Mouse (Mus musculus): Measurements from ENCODE around the gene Uba5.

The Uba5 gene

DNA sequence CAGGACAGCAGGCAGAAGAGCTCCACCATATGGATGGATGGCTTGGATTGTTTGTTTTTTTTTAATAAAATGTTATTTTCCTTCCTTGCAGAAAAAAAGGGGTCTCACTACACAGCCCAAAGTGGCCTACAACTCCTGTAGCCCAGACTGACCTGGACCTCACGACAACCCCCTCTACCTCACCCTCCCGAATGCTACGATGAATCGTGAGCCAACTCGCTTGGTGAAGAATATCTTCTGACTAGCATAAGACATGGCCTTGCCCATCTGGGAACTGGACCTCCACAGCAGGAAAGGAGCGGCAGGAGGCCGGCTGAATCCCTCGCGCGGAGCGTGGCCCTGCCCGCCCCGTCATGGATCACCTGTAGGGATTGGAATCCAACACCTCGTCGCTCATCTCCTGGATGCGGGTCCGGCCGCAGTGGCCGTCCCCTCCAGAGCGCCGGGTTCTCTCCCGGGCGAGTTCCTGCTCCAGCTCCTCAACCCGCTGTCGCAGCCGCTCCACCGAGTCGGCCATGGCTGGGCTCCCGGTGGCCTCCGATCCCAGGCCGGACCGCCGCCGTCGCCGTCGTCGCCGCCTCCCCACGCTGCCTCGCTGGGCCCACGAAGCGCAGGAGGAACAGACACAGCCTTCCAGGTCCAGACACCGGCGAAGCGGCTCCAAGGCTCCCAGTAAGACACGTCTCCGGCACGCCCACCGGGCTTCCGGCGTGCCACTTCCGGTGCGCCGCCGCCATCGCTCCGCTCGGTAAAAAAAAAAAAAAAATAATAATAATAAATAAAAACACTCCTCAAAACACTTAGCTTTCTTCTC is at the start of gene Uba5:
TSS of gene Uba5 (minus strand) at position 705 of the 814 bp plus-strand sequence.
- in situ Hi-C loops (cut with MboI, MseI), result loop anchor here (5.0 kb wide), 1 partner anchor 60 kb away; the partner anchor contains the start of gene Nphp3

DNA sequence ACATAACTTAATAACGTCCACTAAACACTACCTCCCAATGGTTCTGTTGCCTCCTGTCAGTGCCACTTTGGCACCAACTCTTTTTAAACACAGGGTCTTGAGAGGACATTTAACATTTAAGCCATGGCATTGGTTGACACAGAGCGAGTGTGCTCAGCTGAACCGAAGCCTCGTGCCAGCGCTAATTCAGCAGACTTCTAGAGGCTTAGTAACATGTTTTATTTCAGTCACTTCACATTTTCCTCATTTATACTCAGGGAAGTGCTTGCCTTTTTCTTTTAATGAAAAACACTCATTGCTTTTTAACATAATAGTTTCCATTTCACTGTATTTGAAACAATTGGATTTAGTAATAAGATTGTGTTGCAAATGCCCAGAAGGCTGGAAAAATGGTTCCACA is 46.2 kb upstream of the Uba5 start:
- in situ Hi-C loops (cut with MboI, MseI), result no loop called here

DNA sequence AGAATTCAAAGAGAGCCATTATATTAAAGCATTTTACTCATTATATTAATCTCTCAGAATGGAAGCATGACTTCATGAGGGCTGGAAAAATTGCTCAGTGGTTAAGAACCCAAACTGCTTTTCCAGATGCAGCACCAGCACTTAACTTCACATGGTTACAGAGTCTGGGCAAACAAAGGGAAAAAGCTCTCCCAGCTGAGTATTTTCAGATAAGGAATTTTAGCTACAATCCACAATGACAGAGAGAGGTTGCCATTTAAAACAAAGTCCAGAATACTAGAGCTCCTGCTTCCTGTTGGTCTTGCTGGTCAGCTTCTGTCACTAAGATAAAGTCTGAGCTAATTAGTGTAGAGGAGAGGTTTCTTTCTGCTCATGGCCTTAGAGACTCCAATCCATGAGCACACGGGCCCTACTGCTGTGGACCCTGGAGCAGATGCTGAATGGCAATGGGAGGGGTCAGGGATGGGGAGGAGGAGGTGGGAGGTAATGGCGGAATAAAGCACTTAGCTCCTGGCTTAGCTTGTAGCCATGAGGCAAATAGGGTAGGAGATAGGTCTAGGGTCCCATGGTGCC is 45.7 kb upstream of the Uba5 start:
- in situ Hi-C loops (cut with MboI, MseI), result no loop called here

DNA sequence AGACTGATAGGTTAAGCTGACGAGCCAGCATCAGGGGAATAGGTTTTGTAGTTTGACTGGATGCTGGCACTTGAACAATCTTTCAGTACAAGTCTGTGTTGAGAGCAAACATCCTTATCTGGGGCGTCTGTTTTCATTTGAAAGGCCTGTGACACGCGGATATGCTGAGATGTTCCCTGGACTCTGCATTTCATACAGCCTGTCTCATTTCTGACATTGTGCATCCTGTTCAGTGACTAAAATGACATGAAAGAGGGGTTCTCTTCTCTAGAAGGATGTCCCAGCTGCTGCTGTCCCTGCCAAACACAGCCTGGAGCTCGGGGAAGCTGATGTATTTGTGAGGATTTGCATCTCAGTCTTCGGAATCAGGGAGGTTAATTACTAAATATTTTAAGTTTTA is 44.5 kb upstream of the Uba5 start:
- in situ Hi-C loops (cut with MboI, MseI), result no loop called here

DNA sequence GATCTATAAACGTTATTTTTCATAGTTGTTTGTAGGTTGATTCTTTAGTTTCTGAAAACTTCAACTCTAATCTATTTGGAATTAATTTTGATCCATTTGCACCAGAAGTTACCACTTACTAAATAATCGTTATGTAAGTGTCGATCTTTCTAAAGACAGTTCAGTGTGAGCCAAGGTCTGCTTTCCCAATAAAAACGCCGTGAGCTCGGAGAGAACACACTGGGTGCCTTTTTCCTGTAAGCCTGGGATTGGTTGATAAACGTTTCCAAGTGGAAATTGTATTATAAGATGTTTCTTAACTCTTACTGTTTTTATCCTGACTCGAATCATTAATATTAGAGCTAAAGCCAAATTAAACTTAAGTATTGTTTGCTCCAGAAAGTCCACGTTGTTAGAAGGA is 44.0 kb upstream of the Uba5 start:
- in situ Hi-C loops (cut with MboI, MseI), result no loop called here

DNA sequence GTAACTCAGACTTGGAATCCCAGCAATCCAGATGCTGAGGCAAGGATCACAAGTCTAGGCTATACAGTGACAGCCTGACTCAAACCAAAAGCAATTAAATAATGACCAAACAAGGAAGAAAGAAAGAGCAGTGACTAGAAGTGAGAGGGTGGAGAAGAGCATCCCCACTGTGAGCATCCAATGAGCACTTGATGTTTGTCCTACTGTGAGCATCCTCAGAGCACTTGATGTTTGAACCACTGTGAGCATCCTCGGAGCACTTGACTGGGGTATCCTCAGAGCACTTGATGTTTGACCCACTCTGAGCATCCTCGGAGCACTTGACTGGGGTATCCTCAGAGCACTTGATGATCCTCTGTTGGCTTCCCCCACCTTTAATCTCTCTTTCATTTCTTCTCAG is 42.1 kb upstream of the Uba5 start:
- in situ Hi-C loops (cut with MboI, MseI), result no loop called here

DNA sequence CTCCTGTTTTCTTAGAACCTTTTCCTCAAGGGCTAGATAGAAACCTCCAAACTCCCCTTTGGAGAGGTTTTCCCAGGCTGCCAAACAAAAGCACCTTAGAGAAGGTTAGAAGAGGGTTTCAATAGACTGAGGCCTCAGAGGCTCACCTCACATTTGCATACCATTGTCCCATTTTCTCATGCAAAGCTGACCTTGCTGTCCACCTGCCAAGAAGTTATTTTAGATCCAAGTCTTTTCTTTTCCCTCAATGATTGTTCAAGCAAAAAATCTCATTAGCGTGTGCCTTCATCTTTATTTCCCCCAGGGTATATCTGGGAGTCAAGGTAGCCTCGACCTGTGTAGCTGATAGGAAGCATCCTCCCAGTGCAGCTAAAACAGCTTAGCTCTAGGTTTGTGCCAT is 40.0 kb upstream of the Uba5 start:
- in situ Hi-C loops (cut with MboI, MseI), result no loop called here

DNA sequence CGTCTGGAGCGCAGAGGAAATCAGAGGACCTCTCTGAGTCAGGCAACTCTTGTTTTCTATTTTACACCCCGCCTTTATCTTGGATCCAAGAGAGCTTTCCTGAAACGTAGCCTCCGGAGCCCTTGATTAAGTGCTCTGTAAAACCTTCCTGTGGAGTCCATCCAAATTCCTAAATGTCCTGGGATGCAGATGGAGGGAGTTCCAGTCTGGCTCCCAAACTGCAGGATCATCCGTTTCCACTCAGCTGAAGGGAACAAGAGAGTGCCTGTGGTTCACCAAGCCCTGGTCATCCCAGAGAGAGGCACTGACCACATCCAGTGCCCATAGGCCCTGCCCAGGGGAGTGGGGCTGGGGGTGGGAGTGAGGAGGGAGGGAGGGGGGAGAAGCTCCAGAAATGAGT is 39.4 kb upstream of the Uba5 start:
- in situ Hi-C loops (cut with MboI, MseI), result no loop called here

DNA sequence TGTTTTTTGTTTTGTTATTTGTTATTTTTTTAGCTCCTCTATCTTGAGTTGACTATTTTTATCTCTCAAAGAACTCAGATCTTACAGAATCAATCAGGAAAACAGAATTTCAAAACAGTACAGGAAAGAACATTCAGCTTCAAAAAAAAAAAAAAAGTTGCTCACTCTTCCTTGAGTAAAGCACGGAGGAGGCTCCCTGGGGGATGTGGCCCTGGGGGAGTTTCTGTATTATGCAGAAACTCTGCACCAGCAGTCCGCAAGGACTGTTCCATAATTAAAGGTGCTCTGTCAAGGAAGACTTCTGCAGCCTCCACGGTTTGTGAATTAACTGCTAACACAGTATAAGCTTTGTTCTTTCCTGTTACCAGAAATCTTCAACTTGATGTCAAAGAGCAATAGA is 38.5 kb upstream of the Uba5 start:
- in situ Hi-C loops (cut with MboI, MseI), result no loop called here

DNA sequence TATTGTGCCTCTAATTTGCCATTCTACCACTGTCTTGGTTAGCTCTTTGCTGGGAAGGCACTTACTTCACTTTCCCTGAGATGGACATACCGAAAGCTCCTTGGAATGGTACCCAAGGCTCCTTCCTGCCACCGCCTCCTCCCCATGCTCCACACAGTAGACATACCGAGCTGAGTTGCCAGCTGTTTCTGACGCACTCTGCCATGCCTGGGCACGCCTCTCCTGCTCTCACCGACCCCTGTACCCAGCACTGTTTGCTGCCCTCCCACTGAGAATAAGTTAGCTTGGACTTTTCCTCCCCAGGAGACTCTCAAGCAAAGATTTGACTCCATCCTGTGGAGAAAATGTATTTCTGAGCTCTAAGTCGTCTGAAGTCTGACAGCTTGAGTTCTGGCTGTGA is 37.9 kb upstream of the Uba5 start:
- in situ Hi-C loops (cut with MboI, MseI), result no loop called here

DNA sequence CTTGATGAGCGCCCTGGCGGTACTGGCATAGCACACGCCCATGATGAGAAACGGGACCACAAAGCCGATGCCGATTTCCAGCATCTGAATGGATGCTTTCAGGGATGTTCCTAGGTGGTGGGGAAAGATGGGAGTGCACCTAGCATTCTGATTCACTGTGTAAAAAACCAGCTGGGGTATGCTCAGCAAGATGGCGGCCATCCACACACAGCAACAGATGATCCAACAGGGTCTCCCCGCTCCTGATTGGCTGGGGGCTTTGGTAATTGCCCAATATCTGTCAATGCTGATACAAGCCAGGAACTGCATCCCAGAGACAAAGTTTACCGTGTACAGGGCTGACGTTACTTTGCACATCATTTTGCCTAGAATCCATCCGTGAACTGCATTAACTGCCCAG is 36.1 kb upstream of the Uba5 start:
- in situ Hi-C loops (cut with MboI, MseI), result no loop called here

DNA sequence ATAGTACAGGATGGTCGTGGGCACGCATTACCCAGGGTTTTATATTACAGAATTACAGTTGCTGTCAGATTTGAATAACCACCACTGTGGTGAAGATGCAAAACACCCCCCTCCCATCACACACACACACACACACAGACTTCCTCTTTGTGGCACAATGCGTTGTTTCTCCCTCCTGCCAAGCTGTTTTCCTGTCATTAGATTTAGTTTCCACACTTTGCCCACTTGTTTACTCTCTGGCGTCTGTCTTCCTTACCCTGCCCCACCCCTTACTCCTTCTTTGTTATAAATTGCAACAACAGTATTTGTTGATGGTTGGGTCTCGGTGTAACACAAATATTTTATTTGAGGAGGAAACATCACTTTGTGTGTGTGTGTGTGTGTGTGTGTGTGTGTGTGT is 35.3 kb upstream of the Uba5 start:
- in situ Hi-C loops (cut with MboI, MseI), result no loop called here

DNA sequence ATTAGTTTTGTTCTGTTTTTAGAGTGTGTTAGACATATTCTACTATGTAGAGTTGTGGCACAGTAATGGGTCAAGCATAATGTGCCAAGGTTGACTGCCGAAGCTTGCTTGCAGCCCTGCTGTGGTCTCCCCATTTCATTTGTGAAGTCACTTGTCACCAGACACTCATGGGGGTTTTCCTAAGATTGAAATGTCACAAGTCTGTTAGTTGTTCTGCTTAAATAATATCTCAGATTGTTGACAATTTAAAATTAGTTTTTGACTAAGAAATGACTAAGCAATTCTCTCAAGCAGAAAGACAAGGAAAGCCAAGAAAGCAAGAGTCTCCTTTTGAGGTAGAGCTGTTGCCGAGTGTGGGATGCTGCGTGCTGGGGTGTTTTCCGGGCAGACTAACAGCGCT is 30.0 kb upstream of the Uba5 start:
- in situ Hi-C loops (cut with MboI, MseI), result no loop called here

DNA sequence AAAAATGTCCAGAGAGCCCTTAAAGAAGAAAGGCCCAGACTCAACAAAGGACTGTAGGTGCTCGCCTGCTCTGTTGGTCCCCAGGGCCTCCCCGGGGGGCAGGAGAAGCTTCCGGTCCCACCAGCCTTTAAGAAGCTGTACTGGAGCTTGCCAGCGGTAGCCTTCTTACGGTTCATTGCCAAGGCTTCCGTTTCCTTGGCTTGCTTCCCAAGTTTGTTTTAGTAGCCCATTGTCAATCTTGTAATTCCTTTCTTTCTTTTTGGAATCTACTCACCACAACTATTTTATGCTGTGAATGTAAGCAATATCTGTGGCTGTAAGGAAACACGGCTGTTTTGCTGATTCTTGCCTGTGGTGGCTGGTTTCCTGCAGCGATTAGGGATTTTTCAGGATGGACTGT is 25.6 kb upstream of the Uba5 start:
- in situ Hi-C loops (cut with MboI, MseI), result no loop called here

DNA sequence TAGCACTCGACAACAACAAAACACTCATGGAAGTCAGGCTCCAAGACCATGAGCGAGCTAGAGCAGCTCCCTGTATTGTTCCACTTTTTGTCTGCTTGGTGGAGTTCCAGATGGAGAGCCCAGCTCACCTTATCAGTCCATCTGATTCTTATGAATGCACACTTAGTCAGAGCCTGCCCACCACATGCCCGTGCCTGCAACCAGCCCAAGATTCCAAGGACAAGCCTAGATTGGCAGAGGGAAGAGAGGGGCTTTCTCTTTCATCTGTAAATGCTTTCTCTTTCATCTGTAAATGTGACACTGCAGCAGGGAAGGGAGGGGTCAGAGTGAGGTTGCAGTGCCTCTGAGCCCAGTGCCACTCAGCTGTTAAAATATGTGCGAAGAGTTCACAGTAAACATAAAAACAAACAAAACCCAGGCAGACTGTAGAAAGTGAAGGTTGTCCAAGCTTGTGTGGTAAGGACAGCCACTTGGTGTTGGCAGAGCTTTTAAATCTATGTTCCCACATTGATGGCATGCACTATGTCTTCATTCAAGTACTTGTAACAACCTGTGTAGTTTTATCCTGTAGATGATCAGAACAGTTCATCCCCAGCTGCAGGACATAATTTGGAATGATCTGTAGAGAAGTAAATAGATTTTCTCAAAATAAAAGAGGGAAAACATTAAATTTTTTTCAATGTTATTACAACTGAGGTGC is 22.9 kb upstream of the Uba5 start:
- in situ Hi-C loops (cut with MboI, MseI), result no loop called here

DNA sequence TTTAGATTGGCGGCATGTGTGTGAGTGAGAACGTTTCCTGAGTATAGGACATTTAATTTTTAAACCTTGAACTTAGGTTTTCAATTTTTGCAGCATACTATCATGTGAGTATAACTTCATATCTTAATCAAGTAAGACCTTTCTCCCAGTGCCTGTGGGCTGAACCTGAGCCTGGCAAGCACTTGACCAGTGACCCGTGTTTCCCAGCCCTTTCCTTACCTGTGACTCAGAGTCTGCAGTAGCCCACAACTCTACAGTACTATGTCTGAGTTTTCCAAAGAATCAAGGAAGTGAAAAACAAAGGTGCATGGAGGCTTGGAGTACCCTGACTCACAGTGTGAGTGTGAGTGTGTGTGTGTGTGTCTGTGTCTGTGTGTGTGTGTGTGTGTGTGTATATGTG is 17.1 kb upstream of the Uba5 start:
- in situ Hi-C loops (cut with MboI, MseI), result no loop called here

DNA sequence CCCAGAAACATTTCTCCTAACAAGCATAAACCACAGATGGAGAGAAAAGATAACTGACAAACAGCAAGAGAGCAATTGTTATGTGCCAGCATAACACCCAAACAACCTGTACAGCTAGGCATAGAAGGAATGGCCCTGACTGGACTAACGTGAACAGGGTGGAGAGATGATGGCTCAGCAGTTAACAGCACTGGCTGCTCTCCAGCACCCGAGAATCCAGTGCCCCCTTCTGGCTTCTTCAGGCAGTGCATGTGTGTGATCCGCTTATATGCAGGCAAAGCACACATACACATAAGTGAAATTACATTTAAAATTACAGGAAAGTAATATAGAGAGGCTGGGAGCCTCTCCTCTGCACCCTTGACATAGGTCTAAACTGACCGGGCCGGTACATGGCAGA is 16.4 kb upstream of the Uba5 start:
- in situ Hi-C loops (cut with MboI, MseI), result no loop called here

DNA sequence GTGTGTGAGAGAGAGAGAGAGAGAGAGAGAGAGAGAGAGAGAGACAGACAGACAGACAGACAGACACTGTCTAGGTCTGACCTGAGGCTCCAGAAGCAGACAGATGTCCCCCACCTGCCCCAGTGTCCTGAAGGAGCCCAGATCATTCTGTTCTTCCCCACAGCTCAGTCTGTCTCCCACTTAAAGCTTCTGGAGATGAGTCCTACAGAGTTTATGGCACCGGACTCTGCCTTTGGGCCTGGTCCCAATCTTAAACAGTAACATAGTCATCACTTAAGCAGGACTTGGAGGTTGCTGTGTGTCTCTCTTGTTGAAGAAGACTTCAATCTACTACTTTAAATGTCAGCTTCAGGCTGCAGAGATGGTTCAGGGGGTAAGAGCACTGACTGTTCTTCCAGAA is 15.8 kb upstream of the Uba5 start:
- in situ Hi-C loops (cut with MboI, MseI), result no loop called here

DNA sequence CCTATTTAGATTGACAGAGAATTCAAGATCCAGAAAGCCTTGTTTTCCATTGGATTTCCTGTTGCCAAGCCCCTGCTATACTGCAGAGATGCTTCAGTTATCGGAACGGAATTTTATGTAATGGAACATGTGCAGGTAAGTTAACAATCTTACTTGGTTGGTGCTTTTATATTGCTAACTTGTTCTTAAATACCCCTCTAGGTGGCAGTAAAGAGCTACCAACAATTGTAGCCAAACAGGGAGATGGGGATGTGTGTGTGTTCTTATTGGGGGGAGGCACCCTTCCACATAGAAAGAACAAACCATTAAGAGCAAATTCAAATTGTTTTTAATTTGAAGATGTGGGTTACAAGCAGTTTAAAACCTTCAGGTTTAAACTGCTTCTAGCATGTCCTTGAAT is 12.9 kb upstream of the Uba5 start:
- in situ Hi-C loops (cut with MboI, MseI), result no loop called here

DNA sequence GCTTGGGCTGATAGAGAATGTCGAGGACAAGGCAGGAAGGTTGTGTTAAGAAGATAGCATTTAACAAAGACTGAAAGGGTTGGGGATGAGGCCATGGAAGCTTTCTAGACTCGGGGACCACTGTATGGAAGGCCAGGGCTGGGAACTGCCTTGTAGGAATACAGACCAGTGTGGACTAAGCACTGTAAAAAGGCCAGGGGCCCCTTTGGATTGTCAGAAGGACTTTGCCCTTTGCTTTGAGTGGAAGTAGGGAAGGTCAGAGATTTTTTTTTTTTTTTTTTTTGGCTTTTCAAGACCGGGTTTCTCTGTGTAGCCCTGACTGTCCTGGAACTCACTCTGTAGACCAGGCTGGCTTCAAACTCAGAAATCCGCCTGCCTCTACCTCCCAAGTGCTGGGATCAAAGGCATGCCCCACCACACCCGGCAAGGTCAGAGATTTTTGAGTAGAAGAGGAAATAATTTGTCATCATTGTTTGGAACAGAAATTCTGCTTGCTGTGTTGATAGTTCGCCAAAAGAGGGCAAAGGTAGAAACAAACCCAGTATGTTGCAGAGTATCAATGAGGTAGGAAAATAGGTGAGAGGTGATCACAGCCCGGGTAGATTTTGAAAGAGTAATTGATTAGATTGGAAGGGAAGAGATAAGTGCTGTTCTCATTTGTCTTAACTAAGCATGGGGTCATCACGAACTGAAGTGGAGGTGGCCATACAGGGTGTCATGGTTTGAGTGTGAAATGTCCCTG is 8.1 kb upstream of the Uba5 start:
- in situ Hi-C loops (cut with MboI, MseI), result no loop called here

DNA sequence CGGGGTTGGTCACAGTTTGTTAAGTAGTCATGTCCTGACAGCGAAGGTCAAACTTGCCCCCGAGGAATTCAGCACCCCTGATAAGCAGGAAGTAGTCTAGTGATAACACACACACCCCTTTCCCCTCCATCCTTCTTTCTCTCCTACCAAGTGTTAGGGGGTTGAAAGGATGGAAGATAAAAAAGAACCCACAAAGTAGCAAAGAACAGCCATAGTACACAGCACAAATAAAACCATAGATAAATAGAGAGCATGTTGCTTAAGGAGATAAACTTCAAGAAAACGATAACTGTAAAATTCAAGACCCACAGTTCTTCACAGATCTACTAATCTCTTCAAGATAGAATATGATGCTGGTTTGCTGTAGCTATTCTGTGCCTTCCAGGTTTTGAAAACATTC is 7.3 kb upstream of the Uba5 start:
- in situ Hi-C loops (cut with MboI, MseI), result no loop called here

DNA sequence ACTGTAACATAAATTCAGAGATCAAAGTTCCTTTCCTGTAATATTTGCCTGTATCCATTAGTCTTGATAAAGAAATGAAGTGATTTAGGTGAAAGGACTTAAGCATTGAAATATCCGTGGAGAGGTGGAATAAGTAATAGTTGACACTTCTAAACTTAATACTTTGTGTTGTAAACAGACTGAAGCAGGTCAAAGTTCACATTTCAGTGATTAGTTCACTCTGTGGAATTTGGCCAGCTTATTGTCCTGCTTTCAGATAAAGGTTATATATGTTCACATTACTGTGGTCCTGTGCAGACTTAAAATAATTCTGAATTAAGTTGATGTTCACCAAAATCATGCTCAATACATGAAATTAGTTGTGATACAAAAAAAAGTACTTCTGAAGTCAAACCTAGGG is 1.6 kb upstream of the Uba5 start:
- in situ Hi-C loops (cut with MboI, MseI), result loop anchor here (5.0 kb wide), 1 partner anchor 62 kb away; the partner anchor contains the start of gene Nphp3
